Mouse (Mus musculus): ENCODE data around the gene Ndrg2. TPM values are rescaled to one million over a fixed set of nuclear protein-coding genes. Genes with fewer than 3 reads are reported as not detected.
A peak's percentile ranks its signal among the peaks of the same experiment; 100 is the strongest.
"Not testable (repeated sequence)": the region's sequence is repeated elsewhere in the genome, so short reads cannot be mapped to it uniquely, and the experiment has no call there.

The Ndrg2 gene
- polyA plus RNA-seq, 1 experiment from 2014 or later, result 9.0 TPM

DNA sequence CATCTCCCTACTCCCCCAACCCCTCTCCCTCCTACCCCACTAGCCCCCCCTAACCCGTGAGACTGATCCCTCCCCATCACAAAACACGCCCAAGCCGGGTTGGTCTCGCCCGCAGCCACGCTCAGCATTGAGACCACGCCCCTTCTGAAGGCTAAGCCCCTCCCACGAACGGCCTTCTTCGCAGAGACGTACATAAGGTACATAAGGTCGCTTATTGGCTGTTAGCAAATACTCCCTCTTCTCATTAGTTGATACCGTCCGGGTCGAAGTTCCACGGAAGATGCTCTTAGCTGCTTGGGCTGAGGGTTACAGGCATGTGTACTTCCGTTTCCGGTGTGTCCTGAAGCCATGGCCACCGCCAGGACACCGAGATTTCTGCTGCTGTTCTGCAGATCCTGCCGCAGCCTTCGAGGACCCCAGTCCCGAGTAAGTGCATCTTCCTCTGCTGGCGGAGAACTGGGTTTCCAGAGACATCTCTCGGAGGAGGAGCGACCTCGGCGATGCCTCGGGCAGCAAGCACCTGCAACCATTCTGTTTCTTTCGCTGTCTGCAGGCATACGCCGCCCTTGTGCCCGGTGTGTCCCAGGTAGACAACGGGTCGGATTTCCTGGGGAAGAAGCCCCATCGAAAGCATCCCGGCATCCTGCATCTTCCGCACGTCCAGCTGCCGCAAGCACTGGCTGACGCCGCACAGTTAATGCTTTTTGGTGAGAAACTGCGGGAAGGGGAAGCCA lies 29.2 kb downstream of the Ndrg2 start, which contains the start of gene Mettl17:
Gene Mettl17, plus strand, starts transcription at position 245 of the 734 bp plus-strand sequence.
- Histone ChIP-seq H3K27me3 (ENCODE audit: poor library complexity, severe bottlenecking) (no peaks in the 10 kb centered on the region), H3K4me1 (peaks cover 19% of the 10 kb centered on the region)
- WGBS, result under 1% methylated on average over 43 of the region's 43 CpGs

DNA sequence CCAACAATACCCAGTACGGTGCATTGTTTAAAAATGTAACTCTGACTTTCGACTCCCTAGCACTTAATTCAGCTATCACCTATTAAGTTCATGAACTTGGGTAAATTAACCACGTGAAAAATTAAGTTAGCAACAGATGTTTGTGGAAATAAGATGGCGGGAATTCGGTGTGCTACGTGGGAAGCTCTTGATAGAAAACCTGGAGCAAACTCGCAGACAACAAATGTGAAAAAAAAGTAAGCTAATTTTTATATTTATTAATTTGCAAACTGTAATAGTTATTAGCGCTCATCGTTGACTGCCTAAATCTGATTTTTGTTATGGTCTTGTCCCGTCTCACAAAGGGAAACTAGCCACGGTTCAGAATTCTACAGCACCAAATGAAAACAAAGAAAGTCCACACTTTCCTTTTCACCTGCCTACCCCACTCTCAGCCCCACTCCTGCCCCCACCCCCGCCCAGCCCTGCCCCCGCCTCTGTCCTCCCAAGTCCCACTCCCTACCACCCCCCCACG lies 29.9 kb downstream of the Ndrg2 start:
- Histone ChIP-seq H3K27ac (peak overlapping the region; percentile 92), H3K4me3 (peak overlapping the region; percentile 62), H3K27me3 (ENCODE audit: poor library complexity, severe bottlenecking) (no peaks in the 10 kb centered on the region), H3K4me1 (peaks cover 19% of the 10 kb centered on the region), H3K36me3 (replicated peaks) (peaks cover 32% of the 10 kb centered on the region), H3K9me3 (no peaks in the 10 kb centered on the region)
- no peak for DNase-seq (ENCODE audit: extremely low spot score, low spot score)
- 2% methylated on average over 14 of the region's 14 CpGs for WGBS

More for the DNA sequence above, 29.2 kb downstream of the Ndrg2 start, which contains the start of gene Mettl17:
- Histone ChIP-seq H3K4me3 (peak within 1 kb of the TSS; percentile 62), H3K27ac (peak within 1 kb of the TSS; percentile 92), H3K36me3 (replicated peaks) (peaks cover 38% of the 10 kb centered on the region), H3K9me3 (no peaks in the 10 kb centered on the region)
- peak; percentile 96 for DNase-seq (ENCODE audit: extremely low spot score, low spot score)

DNA sequence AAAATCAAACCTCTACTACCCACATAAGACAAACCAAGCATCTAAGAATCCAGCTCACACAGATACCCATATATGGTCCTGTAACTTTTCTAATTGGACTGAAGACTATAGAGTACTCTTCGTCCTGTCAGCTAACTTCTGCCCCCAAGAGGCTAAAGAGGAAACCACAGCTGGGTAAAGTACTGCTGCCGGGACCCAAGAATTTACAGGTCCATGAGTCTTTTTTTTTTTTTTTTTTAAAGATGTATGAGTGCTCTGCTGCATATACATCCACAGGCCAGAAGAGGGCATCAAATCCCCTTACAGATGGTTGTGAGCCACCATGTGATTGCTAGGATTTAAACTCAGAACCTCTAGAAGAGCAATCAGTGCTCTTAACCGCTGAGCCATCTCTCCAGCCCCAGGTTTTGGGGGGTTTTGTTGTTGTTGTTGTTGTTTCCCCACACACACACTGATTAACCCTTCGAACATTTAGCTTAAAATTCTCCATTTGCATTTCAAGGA lies 30.4 kb downstream of the Ndrg2 start:
- Histone ChIP-seq H3K36me3 (replicated peaks) (peaks cover 27% of the 10 kb centered on the region), H3K4me1 (peaks cover 19% of the 10 kb centered on the region), H3K27ac (peak overlapping the region; percentile 92), H3K9me3 (no peaks in the 10 kb centered on the region), H3K4me3 (peak overlapping the region; percentile 62), H3K27me3 (ENCODE audit: poor library complexity, severe bottlenecking) (no peaks in the 10 kb centered on the region)
- under 1% methylated on average over 4 of the region's 4 CpGs for WGBS
- DNase-seq (ENCODE audit: extremely low spot score, low spot score), result peak; percentile 49

- no peak overlapping the region for H3K27ac ChIP-seq
- no peak for DNase-seq (ENCODE audit: extremely low spot score, low spot score)
Measured at GRCm38 (mm10) chr14:51877517-51877916, 36.4 kb downstream of the Ndrg2 start.

DNA sequence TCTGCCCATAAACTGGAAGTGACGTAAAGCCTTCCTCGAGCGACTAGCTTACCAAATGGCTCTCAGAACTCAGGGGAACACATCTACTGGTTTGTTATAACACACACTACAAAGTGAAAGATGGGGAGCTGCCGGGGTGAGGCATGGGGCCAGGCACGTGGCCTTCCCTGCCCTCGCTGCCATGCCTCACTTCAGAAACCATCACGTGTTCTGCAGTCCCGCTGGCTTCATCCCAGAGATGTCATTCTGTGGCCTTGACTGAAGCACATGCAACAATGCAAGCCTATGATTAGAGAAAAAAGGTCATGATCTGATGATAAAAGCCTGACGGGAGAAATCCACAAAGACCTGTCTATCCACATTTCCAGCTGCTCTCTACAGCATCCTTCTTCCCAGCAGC lies 42.2 kb downstream of the Ndrg2 start:
- 81% methylated on average over 9 of the region's 9 CpGs for WGBS
- Histone ChIP-seq H3K27ac (no peak overlapping the region), H3K9me3 (no peaks in the 10 kb centered on the region), H3K4me1 (no peaks in the 10 kb centered on the region), H3K4me3 (no peak overlapping the region), H3K27me3 (ENCODE audit: poor library complexity, severe bottlenecking) (no peaks in the 10 kb centered on the region), H3K36me3 (replicated peaks) (no peaks in the 10 kb centered on the region)
- no peak for DNase-seq (ENCODE audit: extremely low spot score, low spot score)

More at GRCm38 (mm10) chr14:51877517-51877916, 36.4 kb downstream of the Ndrg2 start:
- H3K27me3 ChIP-seq (ENCODE audit: poor library complexity, severe bottlenecking), result no peaks in the 10 kb centered on the region
- H3K9me3 ChIP-seq, result no peaks in the 10 kb centered on the region
- H3K4me3 ChIP-seq, result no peak overlapping the region
- H3K4me1 ChIP-seq, result no peaks in the 10 kb centered on the region
- WGBS, result 87% methylated on average over 3 of the region's 3 CpGs
- no peaks in the 10 kb centered on the region for H3K36me3 ChIP-seq (replicated peaks)

DNA sequence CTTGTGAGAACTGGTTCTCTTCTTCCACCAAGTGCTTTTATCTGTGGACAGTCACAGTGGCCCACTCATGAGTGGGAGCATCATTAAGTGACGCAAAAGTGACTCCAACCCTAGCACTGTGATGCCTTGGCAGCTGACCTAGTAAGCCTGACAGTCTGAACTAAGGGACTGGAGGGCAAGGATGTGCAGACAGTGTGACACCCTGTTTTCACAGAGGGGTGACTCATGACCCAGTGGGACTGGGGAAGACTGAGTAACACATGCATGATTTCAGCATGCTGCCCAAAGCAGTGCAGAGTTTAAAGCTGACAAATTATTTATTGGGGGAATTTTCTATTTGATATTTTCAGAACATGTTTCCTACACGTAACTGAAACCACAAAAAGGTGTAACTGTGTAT lies 43.2 kb downstream of the Ndrg2 start:
- H3K9me3 ChIP-seq, result no peaks in the 10 kb centered on the region
- no peaks in the 10 kb centered on the region for H3K36me3 ChIP-seq (replicated peaks)
- no peak overlapping the region for H3K4me3 ChIP-seq
- H3K27ac ChIP-seq, result no peak overlapping the region
- no peaks in the 10 kb centered on the region for H3K27me3 ChIP-seq (ENCODE audit: poor library complexity, severe bottlenecking)
- 90% methylated on average over 2 of the region's 2 CpGs for WGBS
- H3K4me1 ChIP-seq, result no peaks in the 10 kb centered on the region
- no peak for DNase-seq (ENCODE audit: extremely low spot score, low spot score)

- not testable (repeated sequence) for H3K4me1 ChIP-seq; H3K27me3 ChIP-seq (ENCODE audit: poor library complexity, severe bottlenecking); DNase-seq (ENCODE audit: extremely low spot score, low spot score); H3K9me3 ChIP-seq; H3K27ac ChIP-seq; H3K4me3 ChIP-seq; H3K36me3 ChIP-seq (replicated peaks)
- 22% methylated on average over 1 of the region's 1 CpGs for WGBS
Measured at GRCm38 (mm10) chr14:51863603-51864002, 50.4 kb downstream of the Ndrg2 start.

GRCm38 (mm10) chr14:51855280-51855679 lies 58.7 kb downstream of the Ndrg2 start:
- WGBS, result 91% methylated on average over 7 of the region's 7 CpGs
- not testable (repeated sequence) for H3K9me3 ChIP-seq; H3K27me3 ChIP-seq (ENCODE audit: poor library complexity, severe bottlenecking); H3K4me3 ChIP-seq; H3K36me3 ChIP-seq (replicated peaks); H3K27ac ChIP-seq; H3K4me1 ChIP-seq; DNase-seq (ENCODE audit: extremely low spot score, low spot score)

Other genes with a start within 250 kb of the Ndrg2 start
- gene Gm17079, start 218.7 kb downstream of the Ndrg2 start, polyA plus RNA-seq (2016; fragmentation: Nextera tagmentation; extraction: Ambion mirVana), result not detected in 2 replicates
- gene Gm5800, start 197.0 kb downstream of the Ndrg2 start, polyA plus RNA-seq (2016; fragmentation: Nextera tagmentation; extraction: Ambion mirVana), result not detected in 2 replicates
- not detected in 2 replicates for gene Ang4, start 140.6 kb downstream of the Ndrg2 start, polyA plus RNA-seq (2016; fragmentation: Nextera tagmentation; extraction: Ambion mirVana)
- gene AY358078, start 114.1 kb downstream of the Ndrg2 start, polyA plus RNA-seq (2016; fragmentation: Nextera tagmentation; extraction: Ambion mirVana), result not detected in 2 replicates
- not detected in 2 replicates for gene Ear6, start 60.5 kb downstream of the Ndrg2 start, polyA plus RNA-seq (2016; fragmentation: Nextera tagmentation; extraction: Ambion mirVana)
- gene Mettl17, start 29.3 kb downstream of the Ndrg2 start, polyA plus RNA-seq (2016; fragmentation: Nextera tagmentation; extraction: Ambion mirVana), result 43.3 and 59.9 TPM in 2 replicates
- 0.50 and 0.77 TPM in 2 replicates for gene Slc39a2, start 21.3 kb downstream of the Ndrg2 start, polyA plus RNA-seq (2016; fragmentation: Nextera tagmentation; extraction: Ambion mirVana)
- not detected in 2 replicates for gene Tppp2, start 4.3 kb upstream of the Ndrg2 start, polyA plus RNA-seq (2016; fragmentation: Nextera tagmentation; extraction: Ambion mirVana)
- not detected in 2 replicates for gene Rnase13, start 8.6 kb upstream of the Ndrg2 start, polyA plus RNA-seq (2016; fragmentation: Nextera tagmentation; extraction: Ambion mirVana)
- gene Arhgef40, start 70.6 kb upstream of the Ndrg2 start, polyA plus RNA-seq (2016; fragmentation: Nextera tagmentation; extraction: Ambion mirVana), result 97.5 and 102 TPM in 2 replicates
- gene Tmem253, start 101.5 kb upstream of the Ndrg2 start, polyA plus RNA-seq (2016; fragmentation: Nextera tagmentation; extraction: Ambion mirVana), result 0.63 and 0.96 TPM in 2 replicates
- 85.4 and 87.6 TPM in 2 replicates for gene Zfp219, start 106.6 kb upstream of the Ndrg2 start, polyA plus RNA-seq (2016; fragmentation: Nextera tagmentation; extraction: Ambion mirVana)
- not detected in 2 replicates for gene Olfr221, start 128.3 kb upstream of the Ndrg2 start, polyA plus RNA-seq (2016; fragmentation: Nextera tagmentation; extraction: Ambion mirVana)
- gene Hnrnpc, start 189.9 kb upstream of the Ndrg2 start, polyA plus RNA-seq (2016; fragmentation: Nextera tagmentation; extraction: Ambion mirVana), result 894 and 948 TPM in 2 replicates
- gene Rpgrip1, start 196.5 kb upstream of the Ndrg2 start, polyA plus RNA-seq (2016; fragmentation: Nextera tagmentation; extraction: Ambion mirVana), result 130 and 134 TPM in 2 replicates

All from forebrain, embryonic 10.5 days (tissue).